Mouse (Mus musculus) forebrain, embryonic 16.5 days (tissue): ENCODE data around the gene Il4i1. TPM values are rescaled to one million over a fixed set of nuclear protein-coding genes. Genes with fewer than 3 reads are reported as not detected.

Experiments
- microRNA counts: library from miRNA; unstranded; fragments of <30 nt; microRNA quantifications from one replicate; lab custom pipeline; 2016
- microRNA-seq: library from miRNA; unstranded; fragments of <30 nt; microRNA quantifications from one replicate; pipeline ENCODE4, GENCODE M21; 2017
- polyA plus RNA-seq: library from polyadenylated mRNA; unstranded; fragments of >200 nt; fragmentation: Nextera tagmentation; extraction: Ambion mirVana; gene quantifications from 2 replicates; pipeline ENCODE4 v1.2.1, GENCODE M21; 2015

Il4i1 gene
- polyA plus RNA-seq, 1 experiment from 2014 or later: 0.44 TPM

MicroRNAs within 50 kb of the gene (microRNA counts, 519-probe panel; counts per million panel counts)
- not detected for microRNA mmu-miR-707 (lab: Ali Mortazavi, UCI)

Small RNA genes lying within 50 kb of the gene (microRNA-seq; reads per million reads assigned to microRNA genes)
- gene Mir707: not detected

Other genes starting within 250 kb of the Il4i1 start
- 0.42 and 1.4 TPM in 2 replicates for gene Napsa, start 244.0 kb upstream of the Il4i1 start, polyA plus RNA-seq
- gene Kcnc3, start 225.7 kb upstream of the Il4i1 start, polyA plus RNA-seq: 2.8 and 4.0 TPM in 2 replicates
- 1.6 and 1.7 TPM in 2 replicates for gene Myh14, start 145.5 kb upstream of the Il4i1 start, polyA plus RNA-seq
- gene Izumo2, start 107.6 kb upstream of the Il4i1 start, polyA plus RNA-seq: not detected in 2 replicates
- gene Vrk3, start 68.0 kb upstream of the Il4i1 start, polyA plus RNA-seq: 34.6 and 36.0 TPM in 2 replicates
- gene Zfp473, start 65.3 kb upstream of the Il4i1 start, polyA plus RNA-seq: 1.1 and 1.8 TPM in 2 replicates
- 53.9 and 56.1 TPM in 2 replicates for gene Nup62, start 299 bp upstream of the Il4i1 start, polyA plus RNA-seq
- gene Atf5, start 271 bp downstream of the Il4i1 start, polyA plus RNA-seq: 3.4 and 3.7 TPM in 2 replicates
- gene Akt1s1, start 32.6 kb downstream of the Il4i1 start, polyA plus RNA-seq: 103 and 110 TPM in 2 replicates
- 121 and 122 TPM in 2 replicates for gene Tbc1d17, start 32.7 kb downstream of the Il4i1 start, polyA plus RNA-seq
- 29.4 and 32.6 TPM in 2 replicates for gene Pnkp, start 40.8 kb downstream of the Il4i1 start, polyA plus RNA-seq
- gene Ptov1, start 53.4 kb downstream of the Il4i1 start, polyA plus RNA-seq: 551 and 582 TPM in 2 replicates
- gene Med25, start 76.3 kb downstream of the Il4i1 start, polyA plus RNA-seq: 158 and 166 TPM in 2 replicates
- 21.1 and 21.2 TPM in 2 replicates for gene Fuz, start 79.7 kb downstream of the Il4i1 start, polyA plus RNA-seq
- 111 and 113 TPM in 2 replicates for gene Ap2a1, start 113.1 kb downstream of the Il4i1 start, polyA plus RNA-seq
- 0.15 TPM in 1 of 2 replicates, not detected in the other for gene Tsks, start 126.8 kb downstream of the Il4i1 start, polyA plus RNA-seq
- gene Cpt1c, start 158.5 kb downstream of the Il4i1 start, polyA plus RNA-seq: 49.1 and 63.9 TPM in 2 replicates
- gene Prmt1, start 170.2 kb downstream of the Il4i1 start, polyA plus RNA-seq: 646 and 707 TPM in 2 replicates
- gene Irf3, start 181.3 kb downstream of the Il4i1 start, polyA plus RNA-seq: 56.2 and 60.6 TPM in 2 replicates
- 15.3 and 16.0 TPM in 2 replicates for gene Bcl2l12, start 182.3 kb downstream of the Il4i1 start, polyA plus RNA-seq
- gene Scaf1, start 200.0 kb downstream of the Il4i1 start, polyA plus RNA-seq: 42.1 and 44.3 TPM in 2 replicates
- gene Rras, start 201.6 kb downstream of the Il4i1 start, polyA plus RNA-seq: 10.1 and 12.0 TPM in 2 replicates
- 15.2 and 17.3 TPM in 2 replicates for gene Prr12, start 236.5 kb downstream of the Il4i1 start, polyA plus RNA-seq
- 60.8 and 65.7 TPM in 2 replicates for gene Nosip, start 246.0 kb downstream of the Il4i1 start, polyA plus RNA-seq
- gene Prrg2, start 246.3 kb downstream of the Il4i1 start, polyA plus RNA-seq: 13.3 and 13.6 TPM in 2 replicates